Mouse (Mus musculus): ENCODE measurements around the gene Kpna2. TPM values are rescaled to one million over a fixed set of nuclear protein-coding genes. Genes with fewer than 3 reads are reported as not detected.
"Not testable (repeated sequence)": the region's sequence is repeated elsewhere in the genome, so short reads cannot be mapped to it uniquely, and the experiment has no call there.

The Kpna2 gene
- polyA plus RNA-seq, 1 experiment from 2014 or later, result 280 TPM

GRCm38 (mm10) chr11:107017339-107017886 lies 18.1 kb upstream of the Kpna2 start:
- Histone ChIP-seq H3K27me3 (no peaks in the 10 kb centered on the region), H3K4me3 (replicated peaks) (no peak overlapping the region), H3K9ac (no peak overlapping the region), H3K9me3 (replicated peaks) (no peaks in the 10 kb centered on the region), H3K4me1 (no peaks in the 10 kb centered on the region), H3K4me2 (replicated peaks) (no peak overlapping the region), H3K36me3 (no peaks in the 10 kb centered on the region), H3K27ac (replicated peaks) (no peak overlapping the region)
- ATAC-seq (ENCODE audit: insufficient number of reproducible peaks, low FRiP score, low TSS enrichment, low read depth), result no peak
- whole genome bisulfite sequencing, result 45% methylated on average over 6 of the region's 6 CpGs

GRCm38 (mm10) chr11:107016893-107017292 lies 17.6 kb upstream of the Kpna2 start:
- Histone ChIP-seq H3K4me3 (replicated peaks) (no peak overlapping the region), H3K4me1 (peaks cover under 1% of the 10 kb centered on the region; the same call in 1 of the 2 replicates), H3K9me3 (replicated peaks) (no peaks in the 10 kb centered on the region), H3K27ac (replicated peaks) (no peak overlapping the region), H3K36me3 (no peaks in the 10 kb centered on the region), H3K27me3 (no peaks in the 10 kb centered on the region), H3K4me2 (replicated peaks) (no peak overlapping the region), H3K9ac (no peak overlapping the region)
- ATAC-seq (ENCODE audit: insufficient number of reproducible peaks, low FRiP score, low TSS enrichment, low read depth), result no peak
- WGBS, result 33% methylated on average over 1 of the region's 1 CpGs

- not testable (repeated sequence) for H3K4me1 ChIP-seq; H3K9me3 ChIP-seq (replicated peaks); H3K4me3 ChIP-seq (replicated peaks); H3K9ac ChIP-seq; H3K27ac ChIP-seq (replicated peaks); H3K36me3 ChIP-seq; H3K27me3 ChIP-seq; ATAC-seq (ENCODE audit: insufficient number of reproducible peaks, low FRiP score, low TSS enrichment, low read depth); H3K4me2 ChIP-seq (replicated peaks)
- 76% methylated on average over 11 of the region's 11 CpGs for WGBS
These were observed 16.3 kb upstream of the Kpna2 start for GRCm38 (mm10) chr11:107015535-107016187.

- no peak overlapping the region for H3K9ac ChIP-seq
- no peaks in the 10 kb centered on the region for H3K36me3 ChIP-seq
- peaks cover 9% of the 10 kb centered on the region for H3K4me1 ChIP-seq
- WGBS, result 40% methylated on average over 14 of the region's 14 CpGs
- H3K9me3 ChIP-seq (replicated peaks), result no peaks in the 10 kb centered on the region
- no peak for ATAC-seq (ENCODE audit: insufficient number of reproducible peaks, low FRiP score, low TSS enrichment, low read depth)
- no peaks in the 10 kb centered on the region for H3K27me3 ChIP-seq
- no peak overlapping the region for H3K27ac ChIP-seq (replicated peaks)
- H3K4me2 ChIP-seq (replicated peaks), result no peak overlapping the region
- no peak overlapping the region for H3K4me3 ChIP-seq (replicated peaks)
These were observed 15.4 kb upstream of the Kpna2 start for GRCm38 (mm10) chr11:107014597-107015309.

- Histone ChIP-seq H3K9me3 (replicated peaks) (no peaks in the 10 kb centered on the region), H3K9ac (no peak overlapping the region), H3K36me3 (no peaks in the 10 kb centered on the region), H3K27ac (replicated peaks) (no peak overlapping the region), H3K4me1 (peaks cover 9% of the 10 kb centered on the region), H3K4me3 (replicated peaks) (no peak overlapping the region), H3K27me3 (no peaks in the 10 kb centered on the region), H3K4me2 (replicated peaks) (no peak overlapping the region)
- no peak for ATAC-seq (ENCODE audit: insufficient number of reproducible peaks, low FRiP score, low TSS enrichment, low read depth)
- WGBS, result 72% methylated on average over 11 of the region's 11 CpGs
These were observed 14.8 kb upstream of the Kpna2 start for GRCm38 (mm10) chr11:107014020-107014585.

- Histone ChIP-seq H3K4me1 (peaks cover 9% of the 10 kb centered on the region), H3K27me3 (no peaks in the 10 kb centered on the region), H3K9ac (peak overlapping the region; percentile 67), H3K4me3 (replicated peaks) (peak overlapping the region; percentile 60), H3K27ac (replicated peaks) (peak overlapping the region; percentile 98), H3K36me3 (no peaks in the 10 kb centered on the region), H3K9me3 (replicated peaks) (no peaks in the 10 kb centered on the region), H3K4me2 (replicated peaks) (peak overlapping the region; percentile 53)
- under 1% methylated on average over 37 of the region's 37 CpGs for WGBS
- ATAC-seq (ENCODE audit: insufficient number of reproducible peaks, low FRiP score, low TSS enrichment, low read depth), result peak; percentile 92
These were observed 13.1 kb upstream of the Kpna2 start for GRCm38 (mm10) chr11:107012324-107013017.

GRCm38 (mm10) chr11:107011669-107012323 lies 12.5 kb upstream of the Kpna2 start:
- Histone ChIP-seq H3K4me2 (replicated peaks) (peak overlapping the region; percentile 53), H3K4me1 (peaks cover 9% of the 10 kb centered on the region), H3K27ac (replicated peaks) (peak overlapping the region; percentile 98), H3K36me3 (no peaks in the 10 kb centered on the region), H3K4me3 (replicated peaks) (peak overlapping the region; percentile 60), H3K9me3 (replicated peaks) (no peaks in the 10 kb centered on the region), H3K9ac (peak overlapping the region; percentile 67), H3K27me3 (no peaks in the 10 kb centered on the region)
- 21% methylated on average over 18 of the region's 18 CpGs for WGBS
- ATAC-seq (ENCODE audit: insufficient number of reproducible peaks, low FRiP score, low TSS enrichment, low read depth), result no peak

GRCm38 (mm10) chr11:107011171-107011570 lies 11.8 kb upstream of the Kpna2 start:
- H3K27ac ChIP-seq (replicated peaks), result 0 out of 2 replicates have a peak overlapping the region, but pooled peaks have one; percentile 98
- H3K36me3 ChIP-seq, result no peaks in the 10 kb centered on the region
- WGBS, result 72% methylated on average over 7 of the region's 7 CpGs
- peaks cover 9% of the 10 kb centered on the region for H3K4me1 ChIP-seq
- H3K4me2 ChIP-seq (replicated peaks), result 0 out of 2 replicates have a peak overlapping the region, but pooled peaks have one; percentile 53
- no peaks in the 10 kb centered on the region for H3K27me3 ChIP-seq
- H3K9ac ChIP-seq, result no peak overlapping the region
- no peaks in the 10 kb centered on the region for H3K9me3 ChIP-seq (replicated peaks)
- no peak for ATAC-seq (ENCODE audit: insufficient number of reproducible peaks, low FRiP score, low TSS enrichment, low read depth)
- no peak overlapping the region for H3K4me3 ChIP-seq (replicated peaks)

- no peak overlapping the region for H3K9ac ChIP-seq
- no peaks in the 10 kb centered on the region for H3K9me3 ChIP-seq (replicated peaks)
- no peak overlapping the region for H3K4me2 ChIP-seq (replicated peaks)
- H3K4me1 ChIP-seq, result peaks cover 9% of the 10 kb centered on the region
- 94% methylated on average over 3 of the region's 3 CpGs for WGBS
- H3K27me3 ChIP-seq, result no peaks in the 10 kb centered on the region
- H3K4me3 ChIP-seq (replicated peaks), result no peak overlapping the region
- H3K27ac ChIP-seq (replicated peaks), result no peak overlapping the region
- ATAC-seq (ENCODE audit: insufficient number of reproducible peaks, low FRiP score, low TSS enrichment, low read depth), result no peak
- H3K36me3 ChIP-seq, result no peaks in the 10 kb centered on the region
These were observed 11.1 kb upstream of the Kpna2 start for GRCm38 (mm10) chr11:107010447-107010846.

- no peaks in the 10 kb centered on the region for H3K4me1 ChIP-seq
- H3K9me3 ChIP-seq (replicated peaks), result no peaks in the 10 kb centered on the region
- no peak overlapping the region for H3K27ac ChIP-seq (replicated peaks)
- 77% methylated on average over 1 of the region's 1 CpGs for WGBS
- ATAC-seq (ENCODE audit: insufficient number of reproducible peaks, low FRiP score, low TSS enrichment, low read depth), result no peak
- no peak overlapping the region for H3K9ac ChIP-seq
- H3K36me3 ChIP-seq, result no peaks in the 10 kb centered on the region
- no peak overlapping the region for H3K4me2 ChIP-seq (replicated peaks)
- no peak overlapping the region for H3K4me3 ChIP-seq (replicated peaks)
- no peaks in the 10 kb centered on the region for H3K27me3 ChIP-seq
These were observed 6.2 kb upstream of the Kpna2 start for GRCm38 (mm10) chr11:107005538-107005937.

All from embryonic facial prominence, embryonic 15.5 days (tissue).